Mouse (Mus musculus): ENCODE results near the gene Cox8c. TPM values are rescaled to one million over a fixed set of nuclear protein-coding genes. Genes with fewer than 3 reads are reported as not detected.

The Cox8c gene
- not detected for polyA plus RNA-seq (2017; shearing (Covaris generic))

DNA sequence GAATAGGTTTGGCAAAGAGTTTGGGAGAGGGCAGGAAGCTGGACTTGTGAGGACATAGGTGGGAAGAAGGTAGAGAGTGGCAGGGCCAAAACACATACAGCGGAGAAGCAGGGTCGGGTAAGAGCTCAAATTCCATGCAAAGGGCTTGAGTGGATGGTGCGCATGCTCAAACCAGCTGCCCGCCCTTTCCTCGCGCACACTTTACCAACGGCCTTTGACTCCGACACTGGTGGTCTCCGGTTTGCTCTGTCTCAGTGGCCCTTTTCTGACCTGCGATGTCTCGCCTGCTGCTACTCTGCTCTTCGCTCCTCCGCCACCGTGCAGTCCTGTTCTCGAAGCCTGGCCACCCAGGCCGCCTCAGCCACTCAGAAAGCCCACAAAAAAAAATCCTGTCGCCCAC lies at the start of gene Cox8c:
Gene Cox8c (plus strand): TSS at position 226 of the 400 bp plus-strand sequence.

DNA sequence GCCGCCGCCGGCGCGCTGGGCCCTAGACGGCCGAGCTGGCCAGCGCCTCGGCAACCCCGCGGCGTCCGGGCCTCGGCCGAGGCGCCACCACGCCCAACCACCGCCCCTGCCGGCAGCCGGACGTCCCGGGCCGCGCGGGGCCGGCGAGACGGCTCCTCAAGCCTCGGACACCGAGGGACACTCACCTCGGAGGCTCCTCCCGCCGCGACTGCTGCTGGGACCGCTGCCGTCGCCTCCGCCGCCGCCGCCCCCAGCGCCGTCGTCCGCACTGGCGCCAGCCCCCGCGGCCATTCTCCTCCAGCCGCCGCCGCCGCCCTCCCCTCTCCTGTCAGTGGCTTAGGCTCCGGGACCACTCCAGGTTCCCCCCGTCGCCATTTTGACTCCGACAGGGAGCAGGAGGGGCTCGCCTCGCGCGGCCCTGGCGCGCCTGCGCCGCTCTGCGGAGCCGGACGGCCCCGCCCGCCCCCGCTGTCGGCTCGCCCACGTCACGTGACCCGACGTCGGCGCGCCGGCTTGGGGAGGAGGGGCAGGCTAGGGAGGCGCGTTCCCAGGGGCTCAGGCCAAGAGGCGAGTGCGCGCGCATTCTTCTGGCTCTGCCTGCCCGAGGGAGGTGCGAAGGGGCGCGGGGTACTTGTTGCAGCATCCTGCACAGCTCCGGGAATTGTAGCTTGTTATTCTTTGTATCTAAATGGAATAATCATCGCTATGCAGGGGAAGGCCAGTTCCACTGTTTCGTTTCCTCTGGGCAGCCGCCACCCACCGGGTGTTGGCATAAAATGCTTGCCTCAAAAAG lies 20.9 kb upstream of the Cox8c start, which contains the start of gene Btbd7:
Gene Btbd7 (minus strand): TSS at position 441 of the 793 bp plus-strand sequence.

DNA sequence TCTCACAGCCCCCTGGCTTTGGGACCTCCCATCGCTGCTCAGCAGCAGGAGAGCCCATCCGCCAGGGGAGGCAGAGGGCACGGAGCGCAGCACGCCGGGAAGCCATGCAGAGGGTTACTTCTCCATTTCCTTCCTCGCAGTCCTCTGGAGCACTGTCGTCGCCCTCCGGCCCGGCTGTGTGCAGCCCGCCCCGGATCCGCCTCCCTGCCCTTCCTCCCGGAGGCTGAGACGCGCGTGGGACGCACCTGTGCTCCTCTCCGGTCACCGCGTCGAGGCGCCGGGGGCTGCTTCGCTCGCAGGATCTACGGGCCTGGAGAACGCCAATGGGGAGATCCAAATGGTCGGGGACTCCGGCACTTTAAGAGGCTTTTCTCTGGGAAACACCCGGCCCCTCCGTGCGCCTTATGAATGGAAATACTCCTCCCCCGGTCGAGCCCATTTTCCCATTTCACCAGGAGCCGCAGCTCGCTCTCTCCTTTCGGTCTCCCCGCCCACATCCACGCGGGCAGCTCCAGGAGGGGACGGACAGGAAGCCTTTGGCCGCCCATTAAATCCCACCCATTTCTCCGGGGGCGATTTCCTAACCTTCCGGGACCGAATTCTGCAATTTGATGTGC lies 49.8 kb downstream of the Cox8c start, which contains the start of gene Unc79:
Gene Unc79 (plus strand): TSS at position 82 of the 617 bp plus-strand sequence.

Other genes starting within 250 kb of the Cox8c start
- gene Itpk1, start 194.4 kb upstream of the Cox8c start, polyA plus RNA-seq (2017; shearing (Covaris generic)), result 52.2 TPM
- 8.1 TPM for gene Moap1, start 155.7 kb upstream of the Cox8c start, polyA plus RNA-seq (2017; shearing (Covaris generic))
- 19.1 TPM for gene Tmem251, start 155.6 kb upstream of the Cox8c start, polyA plus RNA-seq (2017; shearing (Covaris generic))
- not detected for gene Gm28051, start 141.6 kb upstream of the Cox8c start, polyA plus RNA-seq (2017; shearing (Covaris generic))
- gene Gon7, start 141.5 kb upstream of the Cox8c start, polyA plus RNA-seq (2017; shearing (Covaris generic)), result 15.5 TPM
- 22.6 TPM for gene Ubr7, start 141.3 kb upstream of the Cox8c start, polyA plus RNA-seq (2017; shearing (Covaris generic))
- 5.3 TPM for gene Gm20604, start 140.6 kb upstream of the Cox8c start, polyA plus RNA-seq (2017; shearing (Covaris generic))
- 31.5 TPM for gene Btbd7, start 20.8 kb upstream of the Cox8c start, polyA plus RNA-seq (2017; shearing (Covaris generic))
- 0.45 TPM for gene Unc79, start 49.5 kb downstream of the Cox8c start, polyA plus RNA-seq (2017; shearing (Covaris generic))